Mouse (Mus musculus) spleen, adult 18-20 months (tissue): Measurements from ENCODE around the gene Srp14.
A peak's percentile ranks its signal among the peaks of the same experiment; 100 is the strongest.

Source experiments
- DNase-seq, 2 experiments: peaks; one replicate each; pipeline ENCODE4 v3.0.0; 2022; ENCODE audit warnings: mixed read lengths in 2 of 2

Srp14 gene

GRCm38 (mm10) chr2:118431589-118431988 lies 47.9 kb downstream of the Srp14 start:
- DNase-seq = peak in 1 of 2 experiments; percentile 55

- DNase-seq = no peak
Measured at GRCm38 (mm10) chr2:118430630-118431029, 48.9 kb downstream of the Srp14 start.

DNA sequence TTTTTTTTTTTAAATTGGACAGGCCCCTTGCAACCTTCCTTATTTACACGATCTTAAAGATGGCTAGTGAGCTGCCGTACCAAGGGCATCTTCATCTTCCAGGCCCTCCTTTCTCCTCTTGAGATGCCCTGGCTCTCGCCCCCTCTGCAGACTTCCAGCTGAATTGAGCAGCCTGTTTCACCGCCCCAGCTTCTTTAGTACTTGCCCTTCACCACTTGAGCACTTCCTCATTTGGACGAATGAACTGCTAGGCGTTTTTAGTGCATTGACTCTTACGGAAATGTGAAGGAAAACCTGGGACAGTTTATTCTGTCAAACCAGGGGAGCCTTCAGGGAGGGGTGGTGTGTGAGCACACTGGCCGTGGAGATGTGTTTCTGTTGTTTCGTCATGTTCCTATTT lies 50.2 kb downstream of the Srp14 start:
- DNase-seq = no peak

- no peak for DNase-seq
Measured at GRCm38 (mm10) chr2:118428296-118428695, 51.2 kb downstream of the Srp14 start.
